Mouse (Mus musculus): ENCODE results near the gene Kif2a.
"Not testable (repeated sequence)": the region's sequence is repeated elsewhere in the genome, so short reads cannot be mapped to it uniquely, and the experiment has no call there.

Kif2a gene

GRCm38 (mm10) chr13:107019443-107019842 lies 2.5 kb downstream of the Kif2a start:
- DNase-seq, result no peak

DNA sequence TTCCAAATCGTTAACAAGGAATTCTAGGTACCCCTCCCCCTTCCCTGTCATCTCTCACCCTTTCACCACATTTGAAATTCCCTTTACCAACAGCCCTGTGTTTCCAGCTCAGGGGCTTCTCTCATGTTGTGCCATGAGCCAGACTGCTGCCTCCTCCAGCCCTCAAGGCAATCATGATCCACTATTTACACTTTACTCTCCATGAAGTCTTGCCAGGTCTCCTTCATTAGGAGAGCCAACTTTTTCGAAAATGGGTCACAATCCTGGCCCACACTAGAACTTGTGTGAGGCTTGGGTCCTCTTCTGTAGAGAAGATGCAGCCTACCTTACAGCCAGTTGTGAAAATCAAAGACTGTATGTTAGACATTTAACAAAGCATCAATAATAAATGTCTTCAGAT lies 8.0 kb downstream of the Kif2a start:
- no peak for DNase-seq

DNA sequence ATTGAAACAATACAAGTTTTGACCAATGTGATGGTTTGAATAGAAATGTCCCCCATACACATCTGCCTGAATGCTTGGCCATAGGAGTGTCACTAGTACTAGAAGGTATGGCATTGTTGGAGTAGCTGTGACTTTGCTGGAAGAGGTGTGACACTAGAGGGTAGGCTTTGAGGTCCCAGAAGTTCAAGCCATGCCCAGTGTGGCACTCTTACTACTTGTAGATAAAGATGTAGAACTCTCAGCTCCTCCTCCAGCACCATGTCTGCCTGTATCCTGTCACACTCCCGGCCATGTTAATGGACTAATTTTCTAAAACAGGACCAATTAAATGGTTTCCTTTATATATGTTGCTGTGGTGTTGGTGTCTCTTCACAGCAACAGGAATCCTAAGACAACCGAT lies 10.3 kb downstream of the Kif2a start:
- no peak for DNase-seq

DNA sequence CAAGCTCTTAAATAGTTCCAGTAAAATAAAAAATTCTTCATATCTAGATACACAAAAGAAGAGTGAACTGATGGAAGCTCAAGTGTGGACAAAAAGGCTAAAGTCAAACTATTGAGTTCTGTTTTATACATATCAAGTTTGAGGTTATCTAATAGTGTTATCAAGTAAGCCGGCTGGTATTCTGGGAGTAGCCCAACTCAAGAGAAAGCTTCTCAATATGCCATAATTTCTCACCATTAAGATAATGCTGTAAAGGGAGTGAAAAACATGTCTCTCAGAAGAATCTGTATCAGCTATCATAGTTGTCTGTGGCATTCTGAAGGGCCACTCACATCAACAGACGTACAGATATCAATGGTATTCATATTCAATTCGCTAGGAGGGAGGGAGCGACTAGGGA lies 13.8 kb downstream of the Kif2a start:
- no peak for DNase-seq

DNA sequence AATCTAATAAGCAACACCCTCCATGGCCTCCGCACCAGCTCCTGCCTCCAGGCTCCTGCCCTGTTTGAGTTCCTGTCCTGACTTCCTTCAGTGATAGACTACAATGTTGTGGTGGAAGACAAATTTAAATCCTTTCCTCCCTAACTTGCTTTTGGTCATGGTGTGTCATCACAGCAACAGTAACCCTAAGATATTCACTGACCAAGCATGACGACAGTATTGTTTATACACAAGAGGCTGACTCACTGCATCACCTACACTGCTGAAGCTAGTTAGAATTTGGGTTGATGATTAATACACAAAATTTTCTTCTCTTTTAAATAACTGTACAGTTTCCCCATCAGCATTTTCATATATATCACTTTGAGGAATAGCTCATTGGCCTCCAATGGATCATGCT lies 18.7 kb downstream of the Kif2a start:
- DNase-seq, result no peak

GRCm38 (mm10) chr13:106998671-106999070 lies 23.3 kb downstream of the Kif2a start:
- DNase-seq, result peak in 1 of 2 experiments; percentile 18

DNA sequence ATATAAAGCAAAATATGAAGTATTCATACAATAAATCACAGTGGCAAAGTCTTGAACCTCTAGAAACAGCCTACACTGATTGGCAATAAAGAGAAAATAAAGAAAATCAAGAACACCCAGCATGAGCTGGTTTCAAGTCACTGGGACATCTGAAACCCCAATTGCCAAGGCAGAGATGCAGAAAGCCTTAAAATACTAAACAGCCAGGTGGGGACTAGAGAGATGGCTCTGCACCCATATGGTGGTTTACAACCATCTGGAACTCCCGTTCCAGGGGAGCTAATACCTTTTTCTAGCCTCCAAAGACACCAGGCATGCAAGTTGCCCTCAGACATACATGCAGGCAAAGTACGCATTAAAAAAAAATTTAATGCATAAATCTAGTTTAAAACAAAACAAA lies 23.9 kb downstream of the Kif2a start:
- DNase-seq, result no peak

GRCm38 (mm10) chr13:106997557-106997956 lies 24.4 kb downstream of the Kif2a start:
- DNase-seq, result not testable (repeated sequence)

- no peak for DNase-seq
Observed at GRCm38 (mm10) chr13:106996891-106997290, 25.0 kb downstream of the Kif2a start.

GRCm38 (mm10) chr13:106961496-106961895 lies 60.4 kb downstream of the Kif2a start:
- no peak for DNase-seq

DNA sequence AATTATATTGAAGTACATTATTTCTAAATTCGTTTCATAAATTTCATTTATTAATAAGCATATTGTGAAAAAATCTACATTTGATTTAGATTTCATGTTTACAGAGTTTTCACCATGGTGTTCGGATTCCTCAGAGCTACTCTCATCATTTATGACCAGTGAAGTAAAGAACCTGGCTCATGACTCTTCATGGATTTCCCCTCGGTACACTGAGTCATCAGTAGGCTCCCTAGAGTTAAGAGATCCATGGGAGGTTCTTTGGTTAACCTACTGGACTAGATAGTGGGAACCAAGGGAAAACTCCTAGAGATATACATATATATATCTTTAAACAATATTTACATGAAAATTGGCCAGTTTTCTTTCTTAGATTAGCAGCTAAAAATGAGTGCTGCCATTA lies 61.4 kb downstream of the Kif2a start:
- no peak for DNase-seq

GRCm38 (mm10) chr13:106958286-106958685 lies 63.6 kb downstream of the Kif2a start:
- no peak for DNase-seq

- DNase-seq, result no peak
Observed at GRCm38 (mm10) chr13:106957554-106957953, 64.4 kb downstream of the Kif2a start.

GRCm38 (mm10) chr13:106954880-106955279 lies 67.0 kb downstream of the Kif2a start:
- no peak for DNase-seq

GRCm38 (mm10) chr13:106947583-106947982 lies 74.3 kb downstream of the Kif2a start:
- no peak for DNase-seq

GRCm38 (mm10) chr13:106946594-106947540 lies 75.1 kb downstream of the Kif2a start, which contains the start of gene Dimt1:
TSS of gene Dimt1 (plus strand) at chr13:106947127.
- peak; percentile 90 to 94 for DNase-seq

GRCm38 (mm10) chr13:106945518-106945917 lies 76.4 kb downstream of the Kif2a start:
- DNase-seq, result no peak

DNA sequence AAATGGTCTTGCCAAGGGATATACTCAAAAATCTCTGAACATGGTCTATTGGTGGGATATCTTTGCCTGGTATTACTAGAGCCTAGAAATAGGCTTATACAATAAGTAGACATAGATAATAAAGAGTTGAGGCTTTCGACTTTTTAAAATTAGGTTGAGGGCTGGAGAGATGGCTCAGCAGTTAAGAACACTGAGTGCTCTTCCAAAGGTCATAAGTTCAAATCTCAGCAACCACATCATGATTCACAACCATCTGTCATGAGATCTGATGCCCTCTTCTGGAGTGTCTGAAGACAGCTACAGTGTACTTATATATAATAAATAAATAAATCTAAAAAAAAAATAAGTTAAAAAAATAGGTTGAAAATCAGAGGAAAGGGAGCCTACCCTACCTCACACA lies 79.2 kb downstream of the Kif2a start:
- no peak for DNase-seq

GRCm38 (mm10) chr13:106941211-106941976 lies 80.5 kb downstream of the Kif2a start:
- no peak for DNase-seq

DNA sequence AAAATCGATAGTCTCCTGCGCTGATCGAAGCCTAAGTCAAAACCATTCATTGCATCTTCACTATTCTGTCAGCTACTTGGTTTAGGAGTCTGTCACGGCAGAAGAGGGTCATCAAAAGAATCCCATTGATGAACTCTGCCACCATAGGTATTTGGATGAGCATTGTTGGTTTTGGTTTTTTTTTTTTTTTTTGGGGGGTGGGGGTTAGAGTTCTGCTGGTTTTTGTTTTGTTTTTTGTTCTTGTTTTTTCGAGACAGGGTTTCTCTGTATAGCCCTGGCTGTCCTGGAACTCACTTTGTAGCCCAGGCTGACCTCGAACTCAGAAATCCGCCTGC lies 84.8 kb downstream of the Kif2a start:
- no peak for DNase-seq

DNA sequence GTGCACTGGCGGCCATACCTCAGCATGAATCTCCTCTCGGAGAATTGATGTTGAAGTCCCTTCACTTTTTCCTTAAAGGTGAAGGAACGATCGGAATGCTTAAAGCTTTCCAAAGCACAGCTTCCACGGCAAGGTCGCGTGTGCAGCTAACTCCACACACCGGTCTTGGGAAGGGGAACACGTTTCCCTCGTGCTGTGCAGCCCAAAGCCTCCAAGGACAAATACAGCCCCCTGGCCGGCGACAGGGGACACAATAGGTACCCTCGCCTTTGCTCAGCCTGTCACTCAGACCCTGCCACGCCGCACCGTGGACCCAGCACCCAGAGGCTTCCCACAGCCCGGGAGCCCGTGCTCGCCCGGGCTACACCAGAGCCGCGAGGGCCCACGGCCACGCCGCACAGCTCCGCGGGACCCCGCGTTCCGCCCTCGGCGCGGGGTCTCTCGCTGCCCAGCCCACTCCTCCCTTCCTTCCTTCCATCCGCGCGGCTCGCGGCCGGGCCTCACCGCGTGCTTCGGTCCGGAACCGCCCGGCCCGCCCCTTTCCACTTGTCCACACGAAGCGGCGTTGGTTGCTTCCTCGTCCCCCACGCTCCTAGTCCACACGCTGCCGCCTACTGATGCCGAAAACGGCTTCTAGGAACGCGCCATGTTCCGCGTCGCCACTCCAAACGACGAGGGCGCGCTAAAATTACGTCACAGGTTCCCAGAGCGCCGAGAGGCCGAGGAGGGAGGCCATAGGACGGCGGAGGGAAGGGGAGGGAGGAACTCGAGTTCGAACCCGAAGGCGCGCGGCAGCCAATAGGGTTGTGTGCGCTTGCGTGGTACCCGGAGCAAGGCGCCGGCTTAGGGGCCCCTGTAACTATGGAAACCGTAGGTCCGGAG lies 85.4 kb downstream of the Kif2a start, which contains the start of gene Ipo11:
Ipo11 (minus strand) TSS at position 703 of the 882 bp plus-strand sequence.
- DNase-seq, result peak; percentile 82 to 87

- DNase-seq, result no peak
Observed at GRCm38 (mm10) chr13:106935871-106936255, 86.1 kb downstream of the Kif2a start.

GRCm38 (mm10) chr13:106929201-106929600 lies 92.7 kb downstream of the Kif2a start:
- no peak for DNase-seq

All from thymus, postnatal 36 days (tissue).